Mouse (Mus musculus) ES-Bruce4 (cell line): Measurements from ENCODE around the gene Fitm1.

Experiments
- CTCF ChIP-seq: IDR thresholded peaks from one replicate; pipeline ENCODE4 v1.8.1; 2011; ENCODE audit warnings: low read depth, low read length
- EP300 ChIP-seq: IDR thresholded peaks from 2 replicates; pipeline ENCODE4 v1.6.1; 2011; ENCODE audit warnings: low read depth, low read length; ENCODE audit not compliant: insufficient read depth
- POLR2A ChIP-seq: IDR thresholded peaks from one replicate; pipeline ENCODE4 v1.8.1; 2011; ENCODE audit warnings: low read length; ENCODE audit not compliant: insufficient read depth

DNA sequence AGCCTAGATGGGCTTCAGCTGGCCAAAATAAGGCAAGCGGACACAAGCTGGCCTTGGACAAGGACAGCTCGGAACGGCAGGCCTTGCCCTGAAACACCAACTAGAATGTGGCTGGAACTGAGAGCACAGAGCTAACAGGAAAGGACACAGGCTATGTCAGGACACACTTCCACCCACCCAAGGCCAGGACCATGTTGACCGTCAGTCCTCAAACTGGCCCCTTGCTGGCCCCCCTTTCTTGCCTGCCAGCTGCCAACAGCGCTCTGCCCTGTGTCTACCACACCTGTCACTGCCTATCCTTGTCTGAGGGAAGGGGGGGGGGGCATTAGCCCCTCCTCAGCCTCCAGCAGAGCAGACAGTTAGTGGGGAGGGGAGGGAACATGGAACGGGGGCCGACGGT lies at the start of gene Fitm1:
- TF ChIP-seq EP300 (no peak), CTCF (no peak), POLR2A (no peak)
